Mouse (Mus musculus) thymus, postnatal 0 days (tissue): Measurements from ENCODE around the gene Mag. TPM values are rescaled to one million over a fixed set of nuclear protein-coding genes. Genes with fewer than 3 reads are reported as not detected.
"Not testable (repeated sequence)": the region's sequence is repeated elsewhere in the genome, so short reads cannot be mapped to it uniquely, and the experiment has no call there.

ENCODE experiments used
- DNase-seq: peaks from one replicate; pipeline ENCODE4 v3.0.0-alpha.2; 2015; ENCODE audit warnings: low spot score
- polyA plus RNA-seq: library from polyadenylated mRNA; unstranded; fragments of >200 nt; fragmentation: Nextera tagmentation; extraction: Ambion mirVana; gene quantifications from 2 replicates; pipeline ENCODE4 v1.2.1, GENCODE M21; 2015

Gene Mag
- polyA plus RNA-seq, 1 experiment from 2014 or later, result 0.46 TPM

DNA sequence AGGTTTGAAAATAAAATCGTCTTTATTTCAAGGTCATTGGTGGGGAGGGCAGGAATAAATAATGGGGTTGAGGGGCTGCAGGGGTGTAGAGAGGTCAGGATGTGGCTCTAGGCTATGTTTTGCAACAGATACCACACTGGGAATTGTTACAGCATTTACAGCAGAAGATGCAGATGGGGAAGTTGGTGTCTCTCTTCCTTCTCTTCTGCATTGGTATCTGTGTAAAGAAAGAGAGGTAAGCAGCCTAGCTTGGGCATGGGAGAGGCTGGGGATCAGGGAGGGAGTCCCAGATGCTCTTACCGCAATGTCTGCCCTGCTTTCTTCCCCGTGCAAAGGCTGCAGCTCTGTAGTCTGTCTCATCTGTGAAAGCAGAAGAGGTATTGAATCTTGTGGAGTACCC lies 27.7 kb upstream of the Mag start:
- not testable (repeated sequence) for DNase-seq

DNA sequence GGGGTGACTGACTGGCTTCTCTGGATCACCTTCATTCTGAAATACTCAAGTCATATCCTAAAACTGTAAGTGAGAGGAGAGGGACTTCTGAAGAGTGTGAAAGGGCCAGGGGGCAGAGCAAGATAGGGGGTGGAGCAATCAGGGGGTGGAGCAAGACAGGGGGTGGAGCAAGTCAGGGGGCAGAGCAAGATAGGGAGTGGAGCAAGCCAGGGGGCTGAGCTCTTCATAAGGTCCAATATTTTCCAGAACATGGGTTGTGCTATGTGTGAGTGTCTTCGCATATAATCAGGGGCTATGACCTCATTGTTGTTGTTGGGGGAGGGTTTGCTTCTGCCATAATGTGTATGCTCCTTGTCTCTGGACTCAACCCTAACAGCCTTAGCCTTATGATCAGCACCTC lies 25.4 kb upstream of the Mag start:
- not testable (repeated sequence) for DNase-seq

DNA sequence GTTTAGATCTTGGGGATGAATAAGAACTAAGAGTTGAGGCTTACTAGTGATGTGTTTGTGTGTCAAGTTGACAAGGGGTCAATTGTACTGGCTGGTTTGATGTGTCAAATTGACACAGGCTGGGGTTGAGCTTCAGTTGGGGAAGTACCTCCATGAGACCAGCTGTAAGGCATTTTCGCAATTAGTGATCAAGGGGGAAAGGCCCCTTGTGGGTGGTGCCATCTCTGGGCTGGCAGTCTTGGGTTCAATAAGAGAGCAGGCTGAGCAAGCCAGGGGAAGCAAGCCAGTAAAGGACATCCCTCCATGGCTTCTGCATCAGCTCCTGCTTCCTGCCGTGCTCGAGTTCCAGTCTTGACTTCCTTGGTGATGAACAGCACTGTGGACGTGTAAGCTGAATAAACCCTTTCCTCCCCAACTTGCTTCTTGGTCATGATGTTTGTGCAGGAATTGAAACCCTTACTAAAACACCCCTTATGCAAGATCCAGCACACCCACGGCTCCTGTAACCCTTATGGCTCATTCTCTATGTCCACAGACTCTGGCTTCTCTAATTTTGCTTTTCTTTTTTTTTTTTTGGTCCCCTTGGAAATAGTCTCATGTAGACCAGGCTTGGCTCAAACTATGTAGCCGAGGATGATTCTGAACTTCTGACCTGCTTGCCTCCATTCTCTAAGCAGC lies 20.9 kb upstream of the Mag start:
- not testable (repeated sequence) for DNase-seq

DNA sequence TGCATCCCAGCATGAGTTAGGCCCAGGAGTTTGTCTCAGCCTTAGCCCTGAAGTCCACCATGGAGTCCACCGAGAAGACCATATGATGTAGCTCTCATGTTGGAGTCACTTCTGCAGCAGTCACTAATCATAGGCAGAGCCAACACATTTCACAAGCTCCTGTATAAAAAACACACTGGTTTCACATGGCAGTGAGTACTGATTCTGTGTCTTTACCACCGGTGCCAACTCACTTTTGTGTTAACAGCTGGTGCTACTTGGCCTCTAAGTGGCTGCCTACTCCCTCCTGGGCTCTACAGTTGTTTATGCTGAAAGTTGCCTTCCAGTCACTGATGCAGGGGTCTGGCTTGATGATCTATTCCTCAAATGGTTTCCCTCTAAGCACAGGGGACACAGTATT lies 9.9 kb upstream of the Mag start, which contains the start of gene Hamp2:
Gene Hamp2 (minus strand): TSS at position 101 of the 400 bp plus-strand sequence.
- not testable (repeated sequence) for DNase-seq

DNA sequence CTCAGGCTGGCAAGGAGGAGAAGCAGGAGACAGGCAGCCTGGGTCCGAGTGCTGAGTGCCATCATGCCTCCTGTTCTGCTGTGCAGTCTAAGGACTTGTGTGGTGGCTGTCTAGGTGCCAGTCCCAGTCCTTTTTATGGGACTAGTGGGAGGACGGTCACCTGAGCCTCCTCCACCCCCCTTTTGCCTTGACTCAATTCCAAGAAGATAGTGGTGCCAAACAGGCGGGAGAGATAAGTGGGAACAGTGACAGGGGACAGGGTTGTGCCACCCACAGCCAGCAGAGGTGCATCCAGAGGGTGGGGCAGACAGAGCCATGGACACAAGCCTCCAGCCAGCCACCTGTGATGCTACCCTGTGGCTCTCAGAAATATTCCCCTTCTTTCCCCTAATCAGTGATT lies 9.4 kb upstream of the Mag start:
- no peak for DNase-seq

DNA sequence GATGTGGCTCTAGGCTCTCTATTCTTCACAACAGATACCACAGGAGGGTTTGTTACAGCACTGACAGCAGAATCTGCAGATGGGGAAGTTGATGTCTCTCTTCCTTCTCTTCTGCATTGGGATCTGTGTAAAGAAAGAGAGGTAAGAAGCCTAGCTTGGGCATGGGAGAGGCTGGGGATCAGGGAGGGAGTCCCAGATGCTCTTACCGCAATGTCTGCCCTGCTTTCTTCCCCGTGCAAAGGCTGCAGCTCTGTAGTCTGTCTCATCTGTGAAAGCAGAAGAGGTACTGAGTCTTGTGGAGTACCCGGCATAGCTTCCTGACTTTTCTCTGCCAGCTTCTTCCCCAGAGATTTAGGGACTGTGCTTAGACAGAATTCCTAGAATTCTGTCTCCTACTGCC lies 7.8 kb upstream of the Mag start:
- not testable (repeated sequence) for DNase-seq

DNA sequence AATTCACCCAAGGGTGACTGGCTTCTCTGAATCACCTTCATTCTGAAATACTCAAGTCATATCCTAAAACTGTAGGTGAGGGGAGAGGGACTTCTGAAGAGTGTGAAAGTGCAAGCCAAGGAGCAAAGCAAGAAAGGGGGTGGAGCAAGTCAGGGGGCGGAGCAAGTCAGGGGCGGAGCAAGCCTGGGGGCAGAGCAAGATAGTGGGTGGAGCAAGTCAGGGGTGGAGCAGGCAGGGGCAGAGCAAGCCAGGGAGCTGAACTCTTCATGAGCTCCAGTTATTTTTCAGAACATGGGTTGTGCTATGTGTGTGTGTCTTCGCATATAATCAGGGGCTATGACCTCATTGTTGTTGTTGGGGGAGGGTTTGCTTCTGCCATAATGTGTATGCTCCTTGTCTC lies 5.5 kb upstream of the Mag start:
- DNase-seq, result peak; percentile 12

DNA sequence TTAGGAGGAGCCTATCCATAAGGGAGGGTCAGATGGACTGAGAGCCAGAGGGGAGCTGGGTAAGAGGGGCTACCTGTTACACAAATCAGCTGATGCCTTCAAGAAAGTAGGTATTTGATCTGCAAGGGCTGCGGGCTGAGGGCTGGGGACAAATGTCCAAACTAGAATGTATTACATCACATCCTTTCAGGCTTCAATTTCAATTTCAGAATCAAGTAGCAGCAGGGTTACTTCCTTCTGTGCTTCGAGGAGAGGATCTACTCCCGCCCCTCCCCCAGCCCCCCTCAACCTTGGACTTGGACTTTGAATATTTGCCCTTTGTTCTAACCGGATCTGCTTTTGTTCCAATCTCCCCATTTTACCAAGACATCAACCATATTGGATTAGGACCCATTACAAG lies 2.5 kb upstream of the Mag start:
- no peak for DNase-seq

DNA sequence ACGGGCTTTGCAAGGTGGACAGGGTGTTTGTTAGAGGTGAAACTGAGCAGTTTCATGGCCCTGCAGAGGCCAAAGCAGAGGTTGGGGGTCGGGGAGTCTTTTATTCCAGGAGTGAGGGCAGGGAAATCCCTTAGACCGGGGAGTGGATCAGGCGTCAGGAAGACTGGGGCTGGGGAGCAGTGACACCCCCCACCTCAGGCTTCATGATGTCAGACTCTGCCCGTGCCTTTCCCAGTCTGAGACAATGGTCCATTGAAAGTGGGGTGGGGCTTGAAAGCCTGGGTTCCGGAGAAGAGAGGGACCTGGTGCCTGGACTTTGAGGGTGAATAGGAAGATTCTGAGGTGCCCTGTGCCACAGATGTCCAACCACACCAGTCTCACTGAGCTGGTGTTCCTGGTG lies 2.0 kb upstream of the Mag start:
- no peak for DNase-seq

DNA sequence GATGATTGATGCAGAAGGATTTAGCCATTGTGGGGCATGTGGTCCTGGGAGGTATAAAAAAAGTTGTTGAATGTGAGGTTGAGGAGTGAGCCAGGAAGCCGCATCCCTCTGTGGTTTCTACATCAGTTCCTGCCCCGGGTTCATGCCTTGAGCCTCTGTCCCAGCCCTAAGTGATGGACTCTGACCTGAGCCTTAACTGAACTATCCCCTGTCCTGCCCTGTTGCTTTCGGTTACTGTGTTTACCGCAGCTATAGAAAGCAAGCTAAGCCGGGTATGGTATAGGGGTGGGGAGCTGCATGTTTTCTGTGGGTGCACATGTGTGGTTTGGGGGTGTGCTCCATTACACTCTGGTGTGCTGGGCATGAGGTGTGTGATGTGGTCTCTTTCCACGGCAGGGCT lies 4.9 kb downstream of the Mag start:
- no peak for DNase-seq

DNA sequence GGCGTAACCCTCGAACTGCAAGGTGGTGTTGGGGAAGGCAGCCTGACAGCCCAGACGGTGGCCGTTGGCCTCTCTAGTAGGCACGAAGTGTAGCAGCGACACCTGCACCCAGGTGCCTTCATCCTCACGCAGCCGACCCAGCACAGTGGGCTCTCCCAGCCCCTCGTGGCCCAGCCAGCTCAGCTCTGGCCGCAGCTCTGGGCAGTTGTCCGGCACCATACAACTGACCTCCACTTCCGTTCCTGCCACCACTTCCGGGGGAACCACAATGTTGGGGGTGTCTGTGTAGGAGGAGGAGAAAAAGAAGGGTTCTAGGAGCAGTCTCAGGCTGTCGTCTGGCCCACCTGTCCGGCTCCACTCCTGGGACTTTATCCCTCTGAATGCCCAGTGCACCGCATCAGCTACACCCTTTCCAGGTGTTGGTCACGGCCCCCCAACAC lies 5.7 kb downstream of the Mag start:
- no peak for DNase-seq

DNA sequence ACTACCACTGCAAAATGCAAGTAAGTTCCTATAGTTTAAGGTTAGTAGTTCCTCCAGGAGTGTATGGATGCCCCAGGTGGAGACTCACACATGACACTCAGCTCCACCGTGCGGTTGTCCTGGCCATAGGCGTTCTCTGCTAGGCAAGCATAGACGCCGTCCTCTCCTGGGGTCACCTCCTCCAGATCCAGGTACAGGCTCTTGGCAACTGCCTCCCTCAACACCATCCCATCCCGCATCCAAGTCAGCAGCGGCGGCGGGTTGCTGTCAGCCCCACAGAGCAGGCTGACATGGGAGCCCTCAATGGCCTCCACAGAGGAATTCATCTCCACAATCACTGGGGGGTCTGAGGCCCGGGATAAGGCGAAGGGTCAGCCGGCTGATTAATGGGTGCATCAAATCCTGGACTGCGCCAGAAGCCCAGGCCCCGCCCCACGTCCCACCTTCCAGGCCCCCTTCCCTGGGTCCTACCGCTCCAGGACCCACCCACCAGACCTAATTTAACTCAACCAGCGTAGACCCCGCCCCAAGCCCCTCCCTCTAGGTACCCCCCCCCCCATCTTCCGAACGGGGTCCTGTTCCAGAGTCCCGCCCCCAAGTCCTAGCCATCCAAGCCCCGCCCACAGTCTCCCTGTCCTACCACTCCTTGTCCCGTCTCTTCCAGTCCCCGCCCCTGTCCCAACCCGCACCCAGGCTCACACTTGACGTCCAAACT lies 6.2 kb downstream of the Mag start:
- DNase-seq, result no peak

DNA sequence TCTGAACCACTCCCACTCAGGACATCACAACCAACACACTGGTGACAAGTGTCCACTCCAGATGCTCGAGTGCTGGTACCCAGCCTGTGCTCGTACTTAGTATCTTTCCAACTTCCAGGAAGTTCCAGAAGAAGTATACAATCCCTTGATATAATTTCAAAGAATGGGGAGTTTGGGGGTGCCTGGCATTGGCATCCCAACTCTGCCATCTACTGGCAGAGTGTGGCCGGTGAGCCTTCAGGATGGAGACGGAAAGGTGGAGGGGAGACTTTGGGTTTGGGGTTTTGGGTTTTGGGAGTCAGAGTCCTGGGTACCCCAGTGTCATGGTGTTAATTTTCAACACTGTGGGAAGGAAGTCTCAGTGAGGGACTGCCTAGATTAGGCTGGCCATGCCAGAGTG lies 10.6 kb downstream of the Mag start:
- peak; percentile 11 for DNase-seq

DNA sequence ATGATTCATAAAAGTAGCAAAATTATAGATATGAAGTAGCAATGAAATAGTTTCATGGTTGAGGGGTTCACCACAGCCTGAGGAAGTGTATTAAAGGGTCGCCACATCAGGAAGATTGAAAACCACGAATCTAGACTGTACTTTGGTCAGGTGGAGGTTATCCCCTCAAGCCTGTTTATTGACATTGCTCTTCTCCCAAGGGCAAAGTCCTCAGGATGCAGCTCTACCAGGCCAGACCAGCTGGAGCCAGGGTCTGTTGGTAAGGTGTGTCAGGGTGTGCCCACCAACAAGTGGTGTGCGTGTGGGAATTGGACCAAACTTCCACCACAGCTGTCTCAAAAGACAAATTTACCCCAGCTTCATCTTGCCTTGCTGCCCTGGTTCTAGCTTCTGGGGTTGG lies 19.5 kb downstream of the Mag start:
- DNase-seq, result no peak

DNA sequence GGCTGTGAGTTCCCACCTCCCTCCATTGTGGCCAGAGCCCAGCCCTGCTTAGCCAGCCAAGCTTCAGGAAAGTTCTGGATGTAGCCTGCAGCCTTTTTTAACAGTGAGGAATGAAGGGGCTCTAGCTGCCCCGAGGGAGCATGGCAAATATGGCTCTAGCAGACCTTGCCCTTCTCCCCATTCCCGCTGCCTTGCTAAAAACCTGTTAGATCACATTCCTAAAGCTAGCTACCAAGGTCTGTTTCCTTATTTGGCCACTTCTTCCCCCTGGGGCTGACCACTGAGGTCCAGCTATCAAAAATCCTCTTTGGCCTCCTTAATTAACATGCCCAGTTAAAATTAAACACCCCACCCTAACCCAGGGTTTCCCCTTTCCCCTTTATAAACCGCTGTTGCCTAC lies 22.2 kb downstream of the Mag start:
- DNase-seq, result no peak

DNA sequence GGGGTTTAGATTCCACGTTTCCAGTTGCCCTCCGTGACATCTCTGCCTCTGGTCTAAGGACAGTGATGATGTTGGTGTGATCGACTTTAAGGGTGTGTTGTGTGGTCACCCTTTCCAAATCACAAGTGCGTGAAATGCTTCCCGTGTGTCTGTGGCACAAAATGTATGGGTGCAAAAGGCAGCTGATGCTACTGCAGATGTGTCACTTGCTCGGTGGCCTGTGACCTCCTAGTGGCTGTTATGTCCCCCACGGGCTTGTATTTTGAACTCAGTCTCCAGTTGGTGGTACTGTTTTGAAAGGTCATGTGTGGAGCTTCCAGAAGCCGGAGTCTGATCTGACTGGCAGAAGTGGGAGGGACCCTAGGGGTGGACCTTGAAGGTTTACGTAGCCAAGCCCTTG lies 22.9 kb downstream of the Mag start:
- DNase-seq, result no peak

DNA sequence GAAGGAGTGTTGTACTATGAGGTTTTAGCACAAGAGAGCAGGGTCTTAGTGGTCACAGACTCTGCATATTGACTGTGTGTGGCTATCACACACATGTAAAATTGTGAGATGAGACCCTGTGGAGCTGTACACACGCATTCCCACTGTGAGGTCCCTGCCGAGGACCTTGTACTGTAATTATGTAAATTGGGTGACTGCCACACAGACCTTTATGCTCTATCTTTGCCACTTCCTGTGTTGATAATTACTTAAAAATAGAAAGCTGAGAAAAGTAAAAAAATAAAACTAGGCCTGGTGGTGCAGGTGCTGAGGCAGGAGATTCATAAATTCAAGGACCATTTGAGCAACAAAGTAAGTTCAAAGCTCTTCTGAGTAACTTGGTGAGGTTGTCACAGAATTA lies 24.0 kb downstream of the Mag start:
- DNase-seq, result peak; percentile 4

DNA sequence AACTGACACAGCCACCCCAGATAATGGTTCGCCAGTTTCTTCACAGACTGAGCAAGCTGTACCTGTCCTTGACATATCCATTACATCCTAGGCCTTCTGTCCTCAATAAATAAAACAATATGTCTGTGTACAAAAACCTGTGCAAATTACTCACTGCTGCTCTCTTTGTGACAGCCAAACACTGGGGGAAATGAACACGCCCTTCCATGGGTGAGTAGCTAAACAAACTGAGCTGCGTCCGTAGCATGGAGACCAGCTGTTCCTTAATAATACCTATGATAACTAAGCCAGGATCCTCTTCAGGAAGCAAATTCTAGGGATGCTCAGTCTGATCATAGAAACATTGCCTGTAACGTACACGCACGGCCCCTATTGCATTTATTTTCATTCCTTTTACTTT lies 25.9 kb downstream of the Mag start:
- no peak for DNase-seq

DNA sequence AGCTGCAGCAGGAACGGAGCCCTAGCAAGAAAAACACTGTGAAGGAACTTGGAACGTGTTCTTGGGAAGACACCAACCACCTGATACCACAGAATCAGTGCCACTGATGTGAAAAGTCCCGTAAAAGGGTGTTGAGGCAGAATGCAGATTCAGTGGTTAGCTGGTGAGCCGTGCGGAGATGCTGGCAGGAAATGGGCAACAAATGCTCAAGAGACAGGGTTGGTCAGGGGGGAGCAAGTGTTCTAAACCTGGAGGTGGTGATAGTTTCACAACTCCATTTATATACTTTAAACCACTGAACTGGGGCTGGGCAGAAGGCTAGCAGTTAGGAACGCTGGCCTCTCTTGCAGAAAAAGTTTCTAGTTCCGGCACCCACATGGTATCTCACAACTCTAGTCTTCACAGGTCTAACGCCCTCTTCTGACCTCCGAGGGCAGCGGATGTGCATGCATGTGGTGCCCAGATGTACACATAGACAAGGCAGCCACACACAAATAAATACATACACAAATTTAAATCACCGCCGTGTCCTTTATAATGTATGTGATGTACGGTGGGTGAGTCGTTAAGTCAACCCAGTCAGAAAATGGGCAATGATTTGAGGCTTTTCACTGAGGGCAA lies 27.0 kb downstream of the Mag start:
- no peak for DNase-seq

DNA sequence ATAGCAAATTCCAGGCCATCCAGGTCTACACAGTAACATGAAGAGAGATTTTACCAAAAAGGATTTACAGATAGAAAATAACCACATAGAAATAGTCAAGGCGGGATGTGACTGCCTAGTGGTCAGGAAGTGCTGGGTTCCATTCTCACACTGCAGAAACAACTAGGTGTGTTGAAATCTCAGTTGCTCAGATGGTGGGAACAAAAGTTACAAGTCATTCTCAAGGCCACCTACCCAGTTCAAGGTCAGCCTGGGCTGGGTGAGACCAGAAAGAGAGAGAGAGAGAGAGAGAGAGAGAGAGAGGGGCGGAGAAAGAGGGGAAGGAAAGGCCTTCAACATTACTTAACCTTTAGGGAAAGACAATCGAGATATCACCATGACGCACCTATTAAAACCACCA lies 27.8 kb downstream of the Mag start:
- DNase-seq, result no peak

DNA sequence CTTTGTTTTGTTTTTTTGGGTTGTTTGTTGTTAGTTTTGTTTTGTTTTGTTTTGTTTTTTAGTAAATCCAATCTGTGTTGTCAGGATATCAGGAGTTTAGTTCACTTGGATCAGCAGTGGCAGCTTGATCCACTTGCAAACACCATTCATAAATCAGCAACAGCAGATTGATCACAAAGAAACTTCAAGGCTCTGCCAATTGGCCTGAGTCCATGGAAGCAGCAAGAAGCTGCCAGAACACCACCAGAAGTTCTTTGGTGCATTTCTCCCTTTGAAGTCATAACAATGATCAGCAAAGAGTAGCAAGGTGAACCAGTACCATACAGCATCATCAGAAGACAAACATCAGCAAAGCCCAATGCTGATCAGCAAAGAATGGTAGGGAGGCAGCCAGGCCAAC lies 30.6 kb downstream of the Mag start:
- no peak for DNase-seq

DNA sequence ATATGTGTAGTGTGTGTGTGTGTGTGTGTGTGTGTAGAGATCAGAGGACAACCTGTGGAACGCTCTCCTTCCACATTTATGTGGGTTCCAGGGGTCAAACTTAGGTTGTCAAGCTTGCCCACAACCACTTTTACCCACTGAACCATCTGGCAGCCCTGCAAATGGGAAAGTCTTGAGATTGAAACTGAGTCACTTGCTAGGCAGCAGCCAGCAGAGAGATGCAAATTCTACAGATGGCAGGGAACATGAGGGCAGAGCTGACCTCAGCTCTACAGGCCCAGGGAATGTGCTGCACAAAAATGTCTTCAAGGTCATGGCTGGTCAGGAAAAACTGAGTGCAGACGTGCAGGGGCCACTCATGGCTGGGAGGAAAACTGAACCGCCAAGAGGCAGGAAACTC lies 33.3 kb downstream of the Mag start:
- no peak for DNase-seq

DNA sequence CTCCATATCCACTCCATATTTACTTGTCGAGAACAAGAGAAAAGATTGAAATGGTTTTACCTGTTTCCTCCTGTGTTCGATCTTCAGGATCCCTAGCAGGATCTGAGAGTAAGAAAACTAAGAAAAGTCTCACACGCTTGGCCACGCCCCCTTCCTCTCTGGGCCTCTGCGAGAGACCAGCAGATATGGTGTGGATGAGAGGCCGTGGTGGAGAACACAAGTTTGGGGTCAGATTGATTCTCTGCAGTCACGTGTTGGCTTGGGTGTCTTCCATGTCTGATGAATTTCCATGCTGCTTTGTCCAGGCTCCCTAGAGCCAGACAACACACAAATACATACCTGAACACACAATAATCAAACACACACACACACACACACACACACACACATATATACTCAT lies 34.5 kb downstream of the Mag start, which contains the start of gene Cd22:
Gene Cd22 (minus strand): TSS at position 167 of the 400 bp plus-strand sequence.
- DNase-seq, result no peak
